Mouse (Mus musculus): Measurements from ENCODE around the gene Qrich2.
"Not testable (repeated sequence)": the region's sequence is repeated elsewhere in the genome, so short reads cannot be mapped to it uniquely, and the experiment has no call there.

The Qrich2 gene

GRCm38 (mm10) chr11:116411582-116411981 is 54.5 kb downstream of the Qrich2 start:
- peak; percentile 30 for DNase-seq (ENCODE audit: low spot score)

GRCm38 (mm10) chr11:116410415-116410814 is 55.6 kb downstream of the Qrich2 start:
- not testable (repeated sequence) for DNase-seq (ENCODE audit: low spot score)

GRCm38 (mm10) chr11:116409008-116409407 is 57.0 kb downstream of the Qrich2 start:
- no peak for DNase-seq (ENCODE audit: low spot score)

- no peak for DNase-seq (ENCODE audit: low spot score)
Measured at GRCm38 (mm10) chr11:116406231-116406728, 59.8 kb downstream of the Qrich2 start.

- DNase-seq (ENCODE audit: low spot score): no peak
Measured at GRCm38 (mm10) chr11:116405601-116406000, 60.4 kb downstream of the Qrich2 start.

GRCm38 (mm10) chr11:116400560-116400959 is 65.5 kb downstream of the Qrich2 start:
- DNase-seq (ENCODE audit: low spot score): no peak

- no peak for DNase-seq (ENCODE audit: low spot score)
Measured at GRCm38 (mm10) chr11:116398348-116398677, 67.7 kb downstream of the Qrich2 start.

GRCm38 (mm10) chr11:116397517-116398347 is 68.3 kb downstream of the Qrich2 start:
- DNase-seq (ENCODE audit: low spot score): no peak

- DNase-seq (ENCODE audit: low spot score): no peak
Measured at GRCm38 (mm10) chr11:116396934-116397330, 69.1 kb downstream of the Qrich2 start.

- DNase-seq (ENCODE audit: low spot score): no peak
Measured at GRCm38 (mm10) chr11:116396276-116396933, 69.6 kb downstream of the Qrich2 start.

- no peak for DNase-seq (ENCODE audit: low spot score)
Measured at GRCm38 (mm10) chr11:116394769-116395168, 71.3 kb downstream of the Qrich2 start.

Measured in MN1 (cell line).